Mouse (Mus musculus) frontal cortex, adult (tissue): ENCODE results near the gene Dexi.
A peak's percentile ranks its signal among the peaks of the same experiment; 100 is the strongest.

ENCODE experiments used
- ATAC-seq: cut with Nextera tagmentation; 2 replicates; pipeline ENCODE4 v1.9.2; 2017; ENCODE audit warnings: mild to moderate bottlenecking, moderate library complexity, mixed read lengths; ENCODE audit not compliant: low TSS enrichment

Gene Dexi

DNA sequence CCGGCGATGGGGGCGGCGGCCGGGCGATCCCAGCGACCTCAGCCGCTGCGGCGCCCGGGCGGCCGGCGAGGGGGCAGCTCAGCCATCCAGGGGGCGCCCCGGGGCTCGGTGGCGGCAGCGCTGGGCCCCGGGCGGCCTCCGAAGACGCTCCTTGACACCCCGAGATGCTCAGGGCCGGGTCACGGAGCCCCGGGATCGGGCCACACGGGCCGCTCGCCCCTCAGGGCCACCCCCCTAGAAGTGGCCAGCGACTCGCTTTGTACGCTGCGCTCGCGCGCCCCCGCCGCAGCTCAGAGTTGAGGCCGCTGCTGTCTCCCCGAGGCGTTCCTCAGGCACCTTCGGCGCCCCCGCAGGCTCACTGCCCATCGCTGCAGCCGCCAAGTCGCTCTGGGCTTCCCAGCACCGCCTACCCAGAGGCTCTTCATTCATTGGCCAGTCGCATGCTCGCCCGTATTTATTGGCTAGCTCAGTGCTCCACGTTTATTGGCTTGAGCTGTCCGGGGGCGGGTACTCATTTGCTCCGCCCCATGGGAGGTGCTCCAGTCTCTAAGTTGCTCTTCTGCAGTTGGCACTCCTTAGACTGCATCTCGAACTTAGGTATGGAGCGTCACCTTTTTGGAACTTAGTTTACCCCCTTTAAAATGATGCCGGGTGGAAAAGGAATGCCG, at the start of gene Dexi:
Dexi (minus strand) TSS at position 357 of the 668 bp plus-strand sequence.
- ATAC-seq: peak; percentile 79

DNA sequence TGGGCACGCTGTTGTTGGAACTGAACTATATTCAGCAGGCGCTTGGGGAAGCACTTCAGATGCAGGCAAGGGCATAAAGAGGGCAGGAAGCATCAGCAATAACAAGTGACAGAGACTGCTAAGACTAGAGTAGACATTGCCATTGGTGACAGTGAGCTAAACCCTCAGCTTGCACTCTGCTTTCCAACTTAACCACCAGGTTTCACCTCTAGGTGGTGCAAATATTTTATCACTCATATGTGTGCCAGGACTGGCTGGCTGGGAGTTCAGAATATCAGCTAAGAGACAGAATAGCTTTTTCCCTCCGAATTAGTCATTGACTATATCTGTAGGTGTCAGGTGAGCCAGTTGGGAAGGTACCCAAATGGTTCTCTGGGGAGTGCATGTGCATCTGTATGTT, 43.7 kb upstream of the Dexi start:
- peak; percentile 78 for ATAC-seq

DNA sequence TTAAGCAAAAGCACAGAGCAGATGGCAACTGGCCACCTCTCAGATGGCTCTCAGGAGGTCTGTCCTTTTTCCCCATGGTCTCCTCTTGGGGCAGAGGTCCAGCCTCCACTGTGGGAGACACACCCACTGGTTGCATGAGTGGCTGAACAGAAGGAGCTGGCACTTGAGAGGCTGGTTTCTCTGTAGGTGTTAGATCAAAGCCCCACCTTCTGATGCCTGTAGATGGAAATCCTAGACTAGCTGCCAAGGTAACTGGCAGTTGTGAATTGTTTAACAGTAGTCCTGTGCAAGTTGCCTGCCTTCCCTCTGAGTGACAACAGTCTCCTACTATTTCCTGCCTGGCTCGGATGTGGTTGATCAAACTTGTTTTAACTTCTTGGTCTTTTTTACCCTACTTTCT, 42.3 kb upstream of the Dexi start:
- no peak for ATAC-seq

DNA sequence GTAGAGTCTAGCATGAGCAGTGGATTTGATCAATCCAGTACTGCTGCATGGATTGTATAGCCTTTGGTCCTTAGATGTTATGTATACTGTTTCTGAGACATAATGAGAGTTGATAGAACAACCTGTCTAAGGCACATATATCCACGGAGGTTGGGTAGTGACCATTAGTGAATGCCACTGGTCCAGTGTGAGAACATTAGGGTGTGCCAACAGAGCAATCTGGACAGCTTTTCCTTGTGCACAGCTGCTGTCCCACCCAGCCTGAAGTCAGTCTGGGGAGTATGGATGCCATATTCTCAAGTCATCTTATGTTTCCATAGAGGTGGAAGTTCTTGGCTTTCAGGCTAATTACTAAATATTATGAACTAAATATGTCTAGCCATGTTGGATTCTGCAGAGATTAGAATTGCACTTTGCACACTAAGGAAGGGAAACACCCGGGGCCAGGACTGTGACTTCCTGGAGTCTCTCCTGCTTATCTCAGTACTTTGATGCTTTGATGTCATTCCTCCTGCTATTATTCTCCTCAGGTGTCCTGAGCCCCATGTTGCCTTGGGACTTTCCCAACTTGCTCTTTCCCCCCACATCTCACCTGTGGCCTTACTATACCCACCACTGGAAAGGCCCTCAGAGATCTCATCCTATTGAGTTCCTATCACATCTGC, 38.5 kb upstream of the Dexi start:
- ATAC-seq: no peak

DNA sequence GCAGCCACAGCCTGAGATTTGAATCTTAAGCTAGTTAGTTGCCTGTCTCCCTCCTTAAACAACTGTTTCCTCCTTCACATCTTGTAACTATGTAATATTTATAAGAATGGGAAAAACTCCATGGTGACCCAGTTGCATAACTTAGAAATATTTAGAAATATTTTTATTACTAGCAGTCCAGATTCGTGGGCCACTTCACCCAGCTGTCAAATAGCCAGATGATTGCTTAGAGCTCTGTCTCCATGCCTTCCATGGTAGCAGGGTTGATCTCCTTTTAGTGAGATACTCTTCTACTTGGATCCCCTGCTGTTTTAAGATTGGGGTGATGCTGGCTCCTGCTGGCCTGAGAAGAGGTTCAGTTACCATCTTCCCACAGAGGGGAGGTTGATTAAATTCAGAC, 35.5 kb upstream of the Dexi start:
- no peak for ATAC-seq

DNA sequence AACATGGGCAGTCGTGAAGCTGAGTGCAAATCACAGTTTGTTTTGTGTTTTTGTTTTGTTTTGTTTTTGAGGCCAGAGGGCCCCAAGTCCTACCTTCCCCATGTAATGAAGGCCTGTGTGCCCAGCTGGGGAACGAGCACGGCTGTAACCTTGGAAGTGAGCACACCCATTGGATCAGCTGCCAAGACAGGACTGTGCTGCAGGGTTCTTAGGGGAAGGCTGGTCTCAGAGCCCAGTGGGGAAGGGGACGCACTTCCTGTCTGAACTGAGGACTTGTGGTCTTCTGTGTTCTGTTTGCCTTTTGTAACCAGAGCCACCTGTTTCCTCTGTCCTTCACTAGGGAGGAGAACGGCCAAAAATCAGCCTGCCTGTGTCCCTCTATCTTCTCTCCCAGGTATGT, 34.7 kb upstream of the Dexi start:
- no peak for ATAC-seq

DNA sequence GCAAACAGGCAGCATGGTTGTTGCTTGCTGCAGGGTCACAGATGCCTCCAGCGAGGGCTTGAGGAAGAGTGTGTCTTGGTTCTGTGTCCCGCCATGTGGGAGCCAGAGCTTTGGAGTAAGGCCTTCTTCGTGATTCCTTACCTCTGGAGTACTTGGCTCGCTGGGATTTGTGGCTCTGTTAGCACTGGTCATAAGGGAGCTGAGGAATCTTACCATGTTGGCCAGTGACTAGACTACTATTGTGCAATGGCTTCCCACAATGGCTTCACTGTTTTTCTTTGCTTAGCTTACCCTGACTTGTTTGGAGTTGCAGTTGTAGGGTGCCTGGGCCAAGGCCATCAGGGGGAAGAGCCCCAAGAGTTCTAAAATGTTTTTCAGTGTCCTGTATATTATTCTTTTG, 33.1 kb upstream of the Dexi start:
- ATAC-seq: no peak

DNA sequence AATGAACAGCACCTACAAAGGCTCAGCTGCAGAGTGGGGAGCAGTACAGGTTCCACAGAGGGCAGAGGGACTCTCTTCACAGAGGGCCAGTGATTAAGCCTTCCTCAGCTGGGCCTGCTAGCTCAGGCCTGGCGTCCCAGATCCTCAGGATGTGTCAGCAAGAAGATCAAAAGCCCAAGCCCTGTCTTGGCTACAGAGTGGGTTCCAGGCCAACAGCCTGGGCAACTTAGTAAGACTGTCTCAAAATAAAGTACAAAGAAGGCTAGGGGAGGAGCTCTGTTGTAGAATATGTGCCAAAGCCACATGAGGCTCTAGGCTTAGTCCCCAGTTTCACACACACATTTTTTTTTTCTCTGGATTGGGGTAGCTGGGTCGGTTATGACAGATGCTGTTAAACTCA, 32.1 kb upstream of the Dexi start:
- ATAC-seq: no peak

DNA sequence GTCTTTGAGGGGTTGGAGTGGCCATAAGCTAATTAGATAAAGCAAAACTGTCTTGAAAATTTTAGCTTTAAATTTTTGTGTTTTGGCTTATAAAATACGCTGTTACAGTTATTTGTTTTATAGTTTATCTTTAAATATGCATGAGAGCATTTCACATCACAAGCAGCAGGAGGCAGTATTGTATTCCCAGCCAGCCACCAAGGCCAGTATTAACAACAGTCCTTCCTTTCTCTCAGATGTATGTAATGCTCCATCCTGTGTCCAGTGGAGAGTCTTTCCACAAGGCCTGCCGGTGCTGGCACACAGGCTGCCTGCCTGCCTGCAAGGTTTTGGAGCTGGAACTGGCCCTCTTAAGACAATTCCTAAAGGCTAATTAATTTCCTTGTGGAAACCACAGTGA, 29.0 kb upstream of the Dexi start:
- no peak for ATAC-seq

DNA sequence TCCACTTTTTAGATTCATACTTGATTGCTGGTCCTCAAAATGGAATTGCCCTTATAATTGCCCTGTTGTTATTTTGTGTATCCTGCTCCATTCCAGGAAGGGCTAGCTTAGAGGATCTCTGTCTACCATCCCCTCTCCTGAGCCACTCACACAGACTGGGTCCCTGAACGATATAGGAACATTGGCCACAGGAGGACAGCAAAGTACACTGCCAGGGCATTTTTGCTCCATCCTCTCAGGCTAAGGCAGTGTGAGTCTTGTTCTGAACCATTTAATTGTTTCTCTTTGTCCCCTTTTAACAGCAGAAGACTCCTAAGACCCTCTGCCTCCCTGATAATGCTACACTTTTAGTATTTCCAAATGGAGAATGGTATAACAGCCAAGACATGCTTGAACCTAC, 27.9 kb upstream of the Dexi start:
- no peak for ATAC-seq

DNA sequence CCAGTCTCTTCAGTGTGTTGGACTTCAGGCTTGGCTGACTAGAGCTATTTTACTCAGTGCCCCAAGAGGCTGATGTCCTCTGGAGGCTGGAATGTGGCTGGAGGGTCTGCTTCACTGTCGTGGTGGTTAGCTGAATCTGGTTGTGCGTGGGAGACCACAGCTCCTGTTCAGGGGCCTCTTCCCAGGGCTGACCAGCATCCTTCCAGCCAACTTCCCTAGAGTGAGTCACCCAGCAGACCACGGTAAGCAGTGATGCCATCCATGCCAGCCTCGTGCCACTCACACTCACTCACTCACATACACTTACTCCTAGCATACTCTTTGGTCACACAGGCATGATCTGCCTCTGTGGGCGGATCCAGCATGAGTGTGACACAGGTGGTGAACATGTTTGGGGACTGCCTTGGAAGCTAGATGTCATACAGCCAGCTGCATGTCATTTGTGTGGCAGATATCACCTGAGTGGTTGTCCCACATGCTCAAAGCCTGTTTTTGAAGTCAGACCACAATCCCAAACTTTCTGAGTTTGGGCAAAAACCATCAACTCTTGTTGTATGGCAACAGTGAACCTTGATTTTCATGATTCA, 27.0 kb upstream of the Dexi start:
- ATAC-seq: no peak

DNA sequence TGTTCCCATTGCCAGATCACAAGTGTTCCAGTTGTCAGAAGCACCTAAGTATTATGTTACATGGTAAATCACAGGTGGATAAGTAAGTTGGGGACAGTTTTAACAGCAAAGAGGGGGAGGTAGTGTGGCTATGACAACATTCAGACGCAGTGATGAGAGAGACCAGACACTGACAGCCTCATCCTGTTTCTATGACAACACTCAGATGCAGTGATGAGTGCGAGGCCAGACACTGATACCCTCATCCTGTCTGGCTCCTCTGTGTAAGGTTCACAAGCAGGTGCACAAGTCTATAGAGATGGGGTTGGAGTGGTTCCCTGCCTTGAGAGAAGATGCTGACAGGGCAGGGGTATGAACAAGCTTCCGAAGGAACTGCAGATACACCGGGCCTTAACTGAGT, 24.3 kb upstream of the Dexi start:
- ATAC-seq: no peak

DNA sequence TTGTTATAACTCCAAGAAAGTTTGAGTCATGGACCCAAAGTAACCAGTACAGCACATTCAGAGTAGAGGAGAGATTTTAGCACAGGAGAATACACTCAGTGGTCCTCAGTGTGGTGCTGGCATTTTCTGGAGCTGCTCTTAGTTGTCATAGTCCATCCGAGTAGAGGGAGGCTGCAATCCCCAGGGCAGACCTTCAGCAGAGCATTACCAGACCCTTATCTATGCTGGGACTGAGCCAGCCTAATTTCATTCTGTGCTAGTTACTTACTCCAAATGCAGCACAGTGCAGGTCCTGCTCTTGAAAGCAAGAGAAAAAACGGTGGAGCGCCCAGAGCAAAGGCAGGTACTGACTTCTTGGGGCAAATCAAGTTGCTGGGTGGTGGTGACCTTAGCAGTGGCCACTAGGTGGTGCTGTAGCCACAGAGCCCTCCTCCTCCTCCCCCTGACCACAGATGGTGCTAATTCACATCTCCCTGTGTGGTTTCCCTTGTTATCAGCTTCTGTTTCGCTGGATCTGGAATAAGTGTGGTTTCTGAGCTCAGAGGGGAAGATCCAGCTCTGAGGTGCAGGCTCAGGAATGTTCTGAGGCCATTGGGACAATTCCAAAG, 22.5 kb upstream of the Dexi start:
- peak; percentile 74 for ATAC-seq

DNA sequence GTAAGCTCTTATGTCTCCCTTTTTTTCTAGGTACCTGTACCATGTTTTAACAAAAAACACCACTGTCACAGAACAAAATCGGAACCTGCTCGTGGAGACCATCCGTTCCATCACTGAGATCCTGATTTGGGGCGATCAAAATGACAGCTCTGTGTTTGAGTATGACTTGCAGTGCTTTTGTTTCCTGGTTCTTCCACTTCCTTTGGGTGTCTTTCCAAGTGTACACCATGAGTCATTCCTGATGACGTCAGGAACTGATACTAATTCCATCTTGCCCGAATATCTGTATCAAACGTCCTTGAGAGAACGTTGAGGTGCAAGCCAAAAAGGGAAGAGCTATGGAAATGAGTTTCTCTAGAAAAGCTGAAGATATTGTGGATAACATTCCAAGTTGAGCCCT, 17.1 kb upstream of the Dexi start:
- ATAC-seq: peak; percentile 45

DNA sequence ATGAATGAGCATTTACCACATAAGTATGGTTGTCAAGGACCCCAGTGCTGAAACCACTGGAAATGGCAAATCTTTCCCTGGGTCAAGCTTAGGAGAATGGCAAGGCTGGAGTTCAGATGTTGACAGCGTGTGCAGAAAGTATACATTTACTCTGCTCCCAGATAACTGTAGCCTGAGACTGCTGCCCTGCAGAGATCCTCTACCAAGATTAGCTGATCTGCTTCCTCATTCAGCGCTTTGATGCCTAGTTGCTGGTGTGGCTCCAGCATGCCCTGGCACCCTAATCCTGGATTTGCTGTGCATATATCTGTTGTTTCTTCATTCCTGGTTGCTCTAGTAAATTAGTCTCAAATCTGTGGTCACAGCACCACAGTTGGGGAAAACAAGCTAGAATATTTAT, 11.0 kb upstream of the Dexi start:
- no peak for ATAC-seq

DNA sequence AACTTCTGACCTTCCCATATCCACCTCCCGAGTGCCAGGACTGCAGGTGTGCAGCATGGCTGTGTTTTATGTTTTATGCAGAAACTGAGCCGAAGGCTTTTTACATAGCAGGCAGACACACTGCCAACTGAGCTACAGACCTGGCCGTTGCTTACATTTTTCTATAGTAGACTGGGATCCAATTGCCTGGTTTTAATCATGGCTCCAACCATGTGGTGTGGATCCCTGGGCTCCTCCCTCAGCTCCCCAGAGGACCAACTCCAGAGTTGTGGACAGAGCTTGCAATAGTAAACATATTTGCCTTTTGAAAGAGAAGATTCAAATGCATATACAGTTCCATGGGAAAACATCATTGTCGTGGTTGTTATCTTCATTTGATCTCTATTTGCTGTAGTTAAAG, 8.7 kb upstream of the Dexi start:
- no peak for ATAC-seq

DNA sequence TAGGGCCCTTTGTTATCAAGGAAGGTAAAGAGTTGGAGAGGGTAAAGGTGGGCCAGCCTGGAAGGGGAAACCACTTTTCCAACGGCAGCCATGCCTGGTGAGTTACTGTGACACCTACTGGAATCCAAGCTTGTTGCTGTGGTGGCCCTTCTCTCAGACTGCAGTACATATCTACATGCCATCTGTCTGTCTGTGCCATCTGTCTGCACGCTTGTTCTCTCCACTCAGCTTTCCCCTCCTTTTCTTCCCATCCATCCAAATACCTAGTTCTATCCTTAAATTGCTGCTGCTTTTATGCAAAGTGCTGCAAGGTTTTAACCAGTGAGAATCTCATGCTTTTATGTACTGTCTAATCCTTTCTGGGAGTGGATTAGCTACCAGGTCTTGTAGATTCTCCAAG, 6.7 kb upstream of the Dexi start:
- ATAC-seq: peak; percentile 21; the same call in 1 of the 2 replicates

DNA sequence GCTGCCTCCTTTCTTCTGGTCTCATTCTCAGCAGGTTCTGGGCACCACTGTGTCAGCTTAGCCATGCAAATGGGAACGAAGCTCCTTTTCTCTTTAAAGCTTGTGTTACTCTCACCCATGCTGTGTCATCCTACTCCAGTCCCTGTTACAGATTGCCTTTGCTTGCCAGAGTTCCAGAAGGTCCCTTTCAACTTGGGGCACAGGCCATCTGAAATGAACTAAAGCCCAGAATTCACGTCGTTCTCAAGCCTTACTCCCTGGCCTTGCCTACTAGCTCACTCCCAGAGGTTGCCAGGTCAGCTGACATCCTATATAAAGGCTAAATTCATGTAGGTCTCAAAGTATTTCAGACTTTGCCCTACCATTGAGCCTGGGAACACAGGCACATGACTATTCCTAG, 6.1 kb upstream of the Dexi start:
- no peak for ATAC-seq

DNA sequence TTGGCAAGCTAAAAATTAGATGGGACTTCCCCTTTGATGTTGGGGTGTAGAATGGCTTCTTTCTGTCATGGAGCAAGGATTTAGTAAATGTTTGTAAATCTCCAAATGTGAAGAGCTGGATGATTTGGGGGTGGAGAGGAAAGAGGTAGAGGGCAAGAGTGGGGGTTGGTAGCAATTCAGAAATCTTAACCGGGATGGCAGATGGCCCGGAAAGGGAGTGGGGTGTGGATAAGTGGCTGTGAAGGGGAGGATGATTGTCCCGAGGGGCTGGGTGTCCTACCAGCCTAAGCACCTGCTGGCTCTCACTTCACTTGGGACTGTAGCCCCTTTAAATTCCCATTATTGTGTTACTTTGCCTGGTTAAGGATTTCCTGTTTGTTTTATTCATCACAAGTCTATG, 4.0 kb upstream of the Dexi start:
- ATAC-seq: no peak

DNA sequence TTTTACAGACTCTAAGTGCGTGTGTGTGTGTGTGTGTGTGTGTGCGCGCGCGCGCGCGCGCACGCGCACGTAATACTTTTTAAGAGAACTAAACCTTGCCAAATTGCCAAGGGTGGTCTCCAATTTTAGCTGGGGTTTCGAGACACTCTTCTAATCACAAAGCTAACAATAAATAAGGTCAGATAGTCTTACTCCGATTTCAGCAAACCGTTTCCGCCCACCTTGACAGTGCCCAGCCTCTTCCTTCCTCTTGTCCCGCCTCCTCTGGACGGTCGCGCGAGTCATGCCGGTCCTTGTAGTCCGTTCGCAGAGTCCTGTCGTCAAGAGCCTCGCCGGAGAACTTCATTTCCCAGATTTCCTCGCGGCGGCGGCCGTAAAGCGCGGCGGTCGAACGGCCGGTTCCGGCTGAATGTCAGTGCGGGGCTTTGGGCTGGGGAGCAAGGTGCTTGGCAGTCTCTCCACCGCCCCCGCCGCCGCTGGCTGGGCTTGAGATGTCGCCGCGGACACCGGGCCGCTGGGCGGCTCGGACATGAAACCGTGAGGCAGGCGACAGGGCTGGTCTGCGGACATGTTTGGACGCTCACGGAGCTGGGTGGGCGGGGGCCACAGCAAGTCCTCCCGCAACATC, 2.3 kb upstream of the Dexi start, which contains the start of gene Clec16a:
Clec16a (plus strand) TSS at position 345 of the 628 bp plus-strand sequence.
- ATAC-seq: peak; percentile 68

DNA sequence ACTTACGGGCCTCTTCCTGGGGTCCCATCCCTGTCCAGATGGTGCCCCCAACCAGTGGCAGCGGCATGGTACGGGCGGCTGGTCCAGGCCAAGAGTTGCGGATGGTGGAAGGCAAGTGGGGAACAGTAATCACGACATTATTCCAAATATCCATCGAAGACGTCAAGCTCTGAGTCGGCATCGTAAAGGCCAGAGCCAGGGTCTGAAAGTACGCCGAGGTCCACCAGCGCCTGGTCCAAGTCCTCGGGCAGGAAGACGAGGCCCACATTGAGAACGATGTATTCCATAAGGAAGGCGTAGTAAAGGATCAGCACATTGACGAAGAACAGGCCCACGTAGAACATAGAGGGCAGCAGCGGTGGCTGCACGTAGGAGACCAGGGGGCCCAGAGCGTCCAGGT, 588 bp downstream of the Dexi start:
- ATAC-seq: no peak

DNA sequence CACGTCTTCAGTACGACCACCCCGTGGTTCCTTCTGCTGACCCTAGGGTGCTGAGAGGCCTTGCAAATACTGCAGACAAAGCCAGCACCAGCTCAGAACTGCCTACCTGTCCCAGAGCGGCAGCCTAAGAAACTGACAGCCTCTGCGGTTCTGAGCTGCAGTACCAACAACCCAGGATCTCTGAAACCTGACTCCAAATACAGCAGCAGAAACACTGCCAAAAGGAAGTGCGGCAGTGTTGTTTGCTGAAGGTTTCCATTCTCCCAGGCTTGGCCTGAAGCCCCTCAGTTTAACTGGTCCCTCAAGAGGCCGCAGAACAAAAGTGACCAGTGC, 1.3 kb downstream of the Dexi start:
- no peak for ATAC-seq
